Mouse (Mus musculus) stomach, postnatal 0 days (tissue): Measurements from ENCODE around the gene Gja5.
"Not testable (repeated sequence)": the region's sequence is repeated elsewhere in the genome, so short reads cannot be mapped to it uniquely, and the experiment has no call there.

Experiments used
- CTCF ChIP-seq: IDR thresholded peaks from 2 replicates; pipeline ENCODE4 v1.5.1; 2016; ENCODE audit warnings: antibody characterized with exemption, low read depth, mild to moderate bottlenecking, moderate library complexity
- EP300 ChIP-seq: optimal IDR thresholded peaks from 2 replicates; pipeline ENCODE3; 2016; ENCODE audit warnings: antibody characterized with exemption

- TF ChIP-seq CTCF, EP300: not testable (repeated sequence)
Measured at GRCm38 (mm10) chr3:97091971-97092370, 187.5 kb downstream of the Gja5 start.
